Mouse (Mus musculus): Measurements from ENCODE around the gene Crybg2.

DNA sequence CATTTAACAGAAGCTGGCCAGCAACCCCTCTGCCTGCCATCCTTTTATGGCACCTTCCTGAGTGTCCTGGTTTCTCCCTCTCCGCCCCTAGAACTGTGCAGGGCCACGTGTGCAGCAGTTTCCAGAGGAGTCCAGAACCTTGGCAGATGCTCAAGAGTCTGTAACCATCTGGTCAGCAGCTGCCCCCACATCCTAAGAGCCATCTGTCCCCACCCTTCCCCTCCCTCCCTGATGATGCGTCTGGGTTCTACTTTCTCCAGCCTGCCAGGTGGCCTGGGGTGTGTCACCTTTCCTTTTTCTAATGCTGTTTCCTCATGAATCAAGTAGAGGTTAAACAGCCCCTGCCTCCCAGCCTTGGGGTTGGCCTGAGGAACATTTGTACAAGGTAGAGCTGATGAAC is 61.7 kb downstream of the Crybg2 start:
- TF ChIP-seq CTCF (IDR thresholded peaks at IDR 0.05; ENCODE audit: extremely low read depth, insufficient read depth, low read length) = no peak
- TF ChIP-seq POLR2A (IDR thresholded peaks at IDR 0.05; ENCODE audit: extremely low read depth, insufficient read depth, low read length) = no peak

All from cortical plate, adult 2 months (tissue).